Mouse (Mus musculus) cerebellum, adult 2 months (tissue): ENCODE data around the gene Ptbp1.

Source experiments
- CTCF ChIP-seq: fragments of 200-500 bp; IDR thresholded peaks from 2 replicates; pipeline ENCODE4 v1.5.1; 2011; ENCODE audit warnings: low read depth, mild to moderate bottlenecking, control low read depth, low read length, moderate library complexity, borderline replicate concordance; ENCODE audit not compliant: insufficient read depth
- POLR2A ChIP-seq: fragments of 200-500 bp; IDR thresholded peaks from 2 replicates; pipeline ENCODE4 v1.6.1; 2011; ENCODE audit warnings: low read length, control low read depth, borderline replicate concordance; ENCODE audit not compliant: insufficient read depth

GRCm38 (mm10) chr10:79832026-79832785 is 22.0 kb upstream of the Ptbp1 start:
- TF ChIP-seq CTCF (no peak), POLR2A (no peak)
